Mouse (Mus musculus): ENCODE measurements around the gene Tti1. TPM values are rescaled to one million over a fixed set of nuclear protein-coding genes. Genes with fewer than 3 reads are reported as not detected.

The Tti1 gene
- total and polyA plus RNA-seq, 3 experiments = 19.3 to 26.5 TPM; not detected in 1

GRCm38 (mm10) chr2:158028354-158028863, at the start of gene Tti1, which contains the start of gene Rprd1b (continued):
- TF ChIP-seq ETS1 (IDR thresholded peaks at IDR 0.05; ENCODE audit: low read depth, low read length) = 0 out of 2 replicates have a peak, but pooled peaks have one; percentile 12
- peak; percentile 65 for TF ChIP-seq TBP (IDR thresholded peaks at IDR 0.05; ENCODE audit: low read depth, low read length)
- TF ChIP-seq CHD2 (IDR thresholded peaks at IDR 0.05; ENCODE audit: low read length) = peak; percentile 87

GRCm38 (mm10) chr2:158077981-158078380, 49.7 kb upstream of the Tti1 start:
- H3K36me3 ChIP-seq (ENCODE audit: control insufficient read depth in 1 of 2, insufficient read depth in 2 of 2, low read length in 2 of 2) = no peaks in the 10 kb centered on the region; a peak in 1 of 4 replicates
- no peaks in the 10 kb centered on the region for H3K9me3 ChIP-seq (replicated peaks; ENCODE audit: insufficient read depth, low read length)
- H3K4me3 ChIP-seq (ENCODE audit: control insufficient read depth in 1 of 2, insufficient read depth in 1 of 2, low read depth in 2 of 2, low read length in 2 of 2) = no peak overlapping the region
- no peak overlapping the region for H3K9ac ChIP-seq (ENCODE audit: control insufficient read depth, low read depth, low read length, poor library complexity, severe bottlenecking)
- TF ChIP-seq USF1 (IDR thresholded peaks at IDR 0.05; ENCODE audit: low read depth, low read length) (0 out of 2 replicates have a peak, but pooled peaks have one; percentile 13), ELF1 (IDR thresholded peaks at IDR 0.05; ENCODE audit: low read depth, low read length) (no peak)
- no peaks in the 10 kb centered on the region for H3K4me1 ChIP-seq (ENCODE audit: control insufficient read depth in 1 of 2, insufficient read depth in 2 of 2, low read length in 2 of 2)
- no peaks in the 10 kb centered on the region for H3K79me2 ChIP-seq (ENCODE audit: control insufficient read depth, insufficient read depth, low read length, poor library complexity)
- no peak for DNase-seq (ENCODE audit: low read depth, low spot score)
- H3K27me3 ChIP-seq (ENCODE audit: control insufficient read depth in 1 of 2, insufficient read depth in 2 of 2, low read length in 2 of 2) = no peaks in the 10 kb centered on the region
- H3K27ac ChIP-seq (ENCODE audit: control insufficient read depth, low read depth, low read length) = no peak overlapping the region

GRCm38 (mm10) chr2:158076690-158077089, 48.5 kb upstream of the Tti1 start:
- Histone ChIP-seq H3K27me3 (ENCODE audit: control insufficient read depth in 1 of 2, insufficient read depth in 2 of 2, low read length in 2 of 2) (no peaks in the 10 kb centered on the region), H3K9ac (ENCODE audit: control insufficient read depth, low read depth, low read length, poor library complexity, severe bottlenecking) (no peak overlapping the region), H3K4me1 (ENCODE audit: control insufficient read depth in 1 of 2, insufficient read depth in 2 of 2, low read length in 2 of 2) (no peaks in the 10 kb centered on the region), H3K27ac (ENCODE audit: control insufficient read depth, low read depth, low read length) (no peak overlapping the region), H3K4me3 (ENCODE audit: control insufficient read depth in 1 of 2, insufficient read depth in 1 of 2, low read depth in 2 of 2, low read length in 2 of 2) (no peak overlapping the region), H3K9me3 (replicated peaks; ENCODE audit: insufficient read depth, low read length) (no peaks in the 10 kb centered on the region), H3K79me2 (ENCODE audit: control insufficient read depth, insufficient read depth, low read length, poor library complexity) (no peaks in the 10 kb centered on the region), H3K36me3 (ENCODE audit: control insufficient read depth in 1 of 2, insufficient read depth in 2 of 2, low read length in 2 of 2) (no peaks in the 10 kb centered on the region; a peak in 1 of 4 replicates)
- DNase-seq (ENCODE audit: low read depth, low spot score) = no peak
- TF ChIP-seq ELF1 (IDR thresholded peaks at IDR 0.05; ENCODE audit: low read depth, low read length) = no peak
- TF ChIP-seq ZNF384 (IDR thresholded peaks at IDR 0.05; ENCODE audit: low read depth, low read length) = no peak
- no peak for TF ChIP-seq CHD1 (IDR thresholded peaks at IDR 0.05; ENCODE audit: low read depth, low read length)
- no peak for TF ChIP-seq HCFC1 (IDR thresholded peaks at IDR 0.05; ENCODE audit: low read depth, low read length)
- no peak for TF ChIP-seq GATA1 (IDR thresholded peaks at IDR 0.05; ENCODE audit: low read depth, low read length)
- no peak for TF ChIP-seq ZC3H11A (IDR thresholded peaks at IDR 0.05; ENCODE audit: low read depth, low read length)

GRCm38 (mm10) chr2:158074835-158075234, 46.6 kb upstream of the Tti1 start:
- H3K27ac ChIP-seq (ENCODE audit: control insufficient read depth, low read depth, low read length) = no peak overlapping the region

More at GRCm38 (mm10) chr2:158074835-158075234, 46.6 kb upstream of the Tti1 start:
- Histone ChIP-seq H3K4me1 (ENCODE audit: control insufficient read depth in 1 of 2, insufficient read depth in 2 of 2, low read length in 2 of 2) (no peaks in the 10 kb centered on the region), H3K79me2 (ENCODE audit: control insufficient read depth, insufficient read depth, low read length, poor library complexity) (no peaks in the 10 kb centered on the region), H3K4me3 (ENCODE audit: control insufficient read depth in 1 of 2, insufficient read depth in 1 of 2, low read depth in 2 of 2, low read length in 2 of 2) (no peak overlapping the region), H3K36me3 (ENCODE audit: control insufficient read depth in 1 of 2, insufficient read depth in 2 of 2, low read length in 2 of 2) (peaks cover 0 to 3% of the 10 kb centered on the region in 2 experiments; a peak in 2 of 4 replicates), H3K9ac (ENCODE audit: control insufficient read depth, low read depth, low read length, poor library complexity, severe bottlenecking) (no peak overlapping the region), H3K27me3 (ENCODE audit: control insufficient read depth in 1 of 2, insufficient read depth in 2 of 2, low read length in 2 of 2) (no peaks in the 10 kb centered on the region), H3K9me3 (replicated peaks; ENCODE audit: insufficient read depth, low read length) (no peaks in the 10 kb centered on the region)
- DNase-seq (ENCODE audit: low read depth, low spot score) = no peak
- no peak for TF ChIP-seq POLR2AphosphoS5 (IDR thresholded peaks at IDR 0.05; ENCODE audit: borderline replicate concordance, low read depth, low read length)
- no peak for TF ChIP-seq USF2 (IDR thresholded peaks at IDR 0.05; ENCODE audit: borderline replicate concordance in 1 of 2, insufficient read depth in 1 of 2, low read depth in 1 of 2, low read length in 2 of 2)
- no peak for TF ChIP-seq JUND (IDR thresholded peaks at IDR 0.05; ENCODE audit: low read depth, low read length)
- no peak for TF ChIP-seq CHD2 (IDR thresholded peaks at IDR 0.05; ENCODE audit: low read length)
- TF ChIP-seq MYB (IDR thresholded peaks at IDR 0.05; ENCODE audit: low read depth, low read length) = no peak
- TF ChIP-seq ETS1 (IDR thresholded peaks at IDR 0.05; ENCODE audit: low read depth, low read length) = no peak
- no peak for TF ChIP-seq SMC3 (IDR thresholded peaks at IDR 0.05; ENCODE audit: low read depth, low read length)
- TF ChIP-seq GABPA (IDR thresholded peaks at IDR 0.05; ENCODE audit: low read depth, low read length) = no peak
- TF ChIP-seq RAD21 (IDR thresholded peaks at IDR 0.05; ENCODE audit: low read depth, low read length) = no peak
- TF ChIP-seq BHLHE40 (IDR thresholded peaks at IDR 0.05; ENCODE audit: borderline replicate concordance, low read depth, low read length) = no peak
- TF ChIP-seq E2F4 (IDR thresholded peaks at IDR 0.05; ENCODE audit: borderline replicate concordance, low read depth, low read length) = no peak
- TF ChIP-seq MAFK (IDR thresholded peaks at IDR 0.05; ENCODE audit: borderline replicate concordance, low read depth, low read length) = no peak
- TF ChIP-seq TAL1 (IDR thresholded peaks at IDR 0.05; ENCODE audit: low read length) = no peak
- no peak for TF ChIP-seq MXI1 (IDR thresholded peaks at IDR 0.05; ENCODE audit: low read depth, low read length)
- no peak for TF ChIP-seq ZNF384 (IDR thresholded peaks at IDR 0.05; ENCODE audit: low read depth, low read length)

Data from MEL (cell line).